Mouse (Mus musculus) CD8-positive naive resting alpha-beta T cell, adult 2 months (primary cell): Measurements from ENCODE around the gene Lin7b.
A peak's percentile ranks its signal among the peaks of the same experiment; 100 is the strongest.
"Not testable (repeated sequence)": the region's sequence is repeated elsewhere in the genome, so short reads cannot be mapped to it uniquely, and the experiment has no call there.

ENCODE experiments used
- DNase-seq, 2 experiments: peaks; one replicate each; pipeline ENCODE4 v3.0.0; 2022; ENCODE audit warnings: low read depth in 2 of 2, low spot score in 2 of 2

Lin7b gene

GRCm38 (mm10) chr7:45370475-45371311 lies at the start of gene Lin7b:
TSS of gene Lin7b (minus strand) at chr7:45370583.
- DNase-seq, result peak; percentile 65 to 79

DNA sequence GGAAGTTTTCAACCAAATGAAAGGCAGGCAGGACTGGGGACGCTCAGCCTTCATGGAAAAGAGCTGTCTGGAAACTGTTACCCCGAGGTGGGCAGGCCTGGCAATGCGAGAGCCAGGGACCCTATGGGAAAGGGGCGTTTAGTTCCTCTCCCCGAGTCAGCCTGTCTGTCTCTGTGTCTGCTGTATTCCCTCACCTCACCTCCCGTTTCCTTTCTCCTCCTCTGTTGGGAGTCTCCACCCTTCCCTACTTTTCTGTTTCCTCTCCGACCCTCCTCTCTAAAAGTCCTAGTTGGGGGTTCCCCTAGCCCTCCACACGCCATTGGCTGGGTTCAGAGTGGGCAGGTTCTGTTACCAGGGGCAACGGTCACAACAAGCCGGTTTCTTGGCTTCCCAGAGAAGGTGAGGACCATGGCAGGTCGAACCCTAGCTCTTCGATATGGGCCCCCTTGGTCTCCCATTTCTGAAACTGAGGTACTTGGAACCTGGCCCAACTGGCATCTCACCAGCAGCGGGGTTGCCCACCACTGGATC lies 47.6 kb upstream of the Lin7b start:
- DNase-seq, result no peak

GRCm38 (mm10) chr7:45415636-45416035 lies 45.3 kb upstream of the Lin7b start:
- no peak for DNase-seq

DNA sequence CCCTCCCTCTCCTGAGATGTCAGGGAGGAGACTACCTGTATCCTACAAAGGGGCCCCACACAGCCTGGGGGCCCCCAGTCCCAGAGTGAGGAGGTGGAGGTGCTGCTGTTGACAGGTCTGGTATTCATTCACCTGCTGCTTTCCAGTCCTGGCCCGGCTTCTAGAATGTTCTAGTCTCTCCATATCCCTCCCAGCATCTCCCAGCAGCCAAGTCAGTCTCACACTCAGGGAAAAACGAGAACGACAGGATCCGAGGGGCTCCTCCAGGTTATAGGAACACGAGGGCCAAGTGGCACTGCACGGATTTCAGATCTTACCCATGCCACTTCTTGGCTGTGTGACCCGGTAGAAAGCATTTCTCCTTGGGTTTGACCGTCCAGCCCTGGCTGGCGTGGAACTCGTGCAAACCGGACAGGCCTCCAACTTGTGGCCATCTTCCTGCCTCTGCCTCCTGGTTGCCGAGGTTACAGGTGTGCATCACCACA lies 44.4 kb upstream of the Lin7b start:
- no peak for DNase-seq

- DNase-seq, result no peak
These were observed 43.7 kb upstream of the Lin7b start for GRCm38 (mm10) chr7:45413864-45414739.

DNA sequence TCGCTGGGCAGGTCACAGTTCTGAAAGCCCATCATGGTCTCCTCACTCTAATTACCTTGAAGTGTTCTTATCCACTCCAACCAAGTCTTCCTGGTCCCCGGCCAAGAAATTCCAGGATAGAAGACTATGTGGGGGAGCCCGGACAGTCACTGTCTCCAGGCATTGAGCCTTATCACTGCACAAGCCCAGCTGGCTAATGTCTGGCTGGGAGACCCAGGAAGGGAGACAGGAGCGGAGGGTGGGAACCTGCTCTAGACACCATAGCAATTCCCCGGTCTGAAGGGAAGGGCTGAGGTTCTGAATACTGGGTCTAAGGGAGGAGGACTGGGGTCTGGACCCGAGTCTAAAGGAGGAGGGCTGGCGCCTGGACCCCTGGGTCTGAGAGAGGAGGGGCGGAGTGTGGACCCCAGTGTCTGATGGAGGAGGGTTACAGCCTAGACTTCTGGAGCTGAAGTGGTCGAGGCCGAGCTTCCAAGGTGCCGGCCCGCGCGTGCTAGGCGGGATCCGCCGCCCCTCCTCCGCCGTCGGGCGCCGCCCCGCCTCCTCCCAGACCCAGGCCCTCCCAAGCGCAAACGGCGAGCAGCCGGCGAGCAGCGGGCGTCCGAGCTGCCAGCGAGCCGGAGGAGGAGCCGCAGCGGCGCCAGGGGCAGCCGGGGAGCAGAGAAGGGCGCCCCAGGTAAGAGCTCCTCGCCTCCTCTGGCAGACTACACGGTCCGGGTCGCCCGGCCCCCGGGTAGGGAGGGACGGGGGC lies 42.9 kb upstream of the Lin7b start, which contains the start of gene Ntf5:
Gene Ntf5 (plus strand): TSS at position 583 of the 751 bp plus-strand sequence.
- no peak for DNase-seq

DNA sequence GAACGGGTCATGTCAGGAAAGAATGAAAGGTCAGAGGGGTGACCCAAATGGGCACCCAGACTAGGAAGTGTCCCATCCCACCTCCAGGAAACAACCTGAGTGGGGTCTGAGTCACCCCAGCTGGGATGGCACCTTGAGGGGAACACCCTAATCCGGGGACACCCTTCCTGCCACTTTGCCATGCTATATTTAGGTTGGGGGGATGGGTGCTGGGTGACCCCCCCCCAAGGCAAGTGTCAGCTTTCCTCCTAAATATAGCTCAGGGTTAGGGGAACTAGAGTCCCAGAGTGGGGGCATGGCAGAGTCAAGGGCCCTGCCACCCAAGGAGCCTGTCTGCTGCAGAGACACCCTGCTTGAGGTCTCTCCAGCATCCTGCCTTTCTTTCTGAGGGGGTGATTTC lies 42.0 kb upstream of the Lin7b start:
- DNase-seq, result no peak

- DNase-seq, result no peak
These were observed 39.2 kb upstream of the Lin7b start for GRCm38 (mm10) chr7:45409497-45410163.

DNA sequence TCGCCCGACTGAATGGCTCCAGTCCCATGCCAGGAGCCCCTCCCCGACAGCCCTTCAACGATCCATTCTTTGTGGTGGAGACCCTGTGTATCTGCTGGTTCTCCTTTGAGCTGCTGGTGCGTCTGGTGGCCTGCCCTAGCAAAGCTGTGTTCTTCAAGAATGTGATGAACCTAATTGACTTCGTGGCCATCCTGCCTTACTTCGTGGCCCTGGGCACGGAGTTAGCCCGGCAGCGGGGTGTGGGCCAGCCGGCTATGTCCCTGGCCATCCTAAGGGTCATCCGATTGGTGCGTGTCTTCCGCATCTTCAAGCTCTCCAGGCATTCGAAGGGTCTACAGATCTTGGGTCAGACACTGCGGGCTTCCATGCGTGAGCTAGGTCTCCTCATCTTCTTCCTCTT lies 38.6 kb upstream of the Lin7b start:
- DNase-seq, result no peak

DNA sequence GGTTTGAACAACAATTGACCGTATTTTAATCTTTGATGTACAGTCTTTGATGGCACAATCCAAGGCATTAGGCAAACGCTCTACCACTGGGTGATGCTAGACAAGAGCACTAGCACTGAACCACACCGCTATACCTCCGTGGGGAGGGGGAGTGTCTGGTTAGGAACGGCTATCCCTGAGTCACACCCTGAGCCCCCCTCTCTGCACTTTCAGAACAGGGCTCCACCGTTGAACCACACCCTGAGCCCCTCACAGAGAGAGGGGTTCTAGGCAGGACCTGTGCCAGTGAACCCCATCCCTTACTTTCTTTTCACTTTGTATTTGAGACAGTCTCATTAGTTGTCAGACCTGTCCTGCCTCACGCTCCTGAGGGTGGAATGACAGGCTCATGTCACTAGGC lies 38.0 kb upstream of the Lin7b start:
- no peak for DNase-seq

GRCm38 (mm10) chr7:45407836-45408235 lies 37.5 kb upstream of the Lin7b start:
- DNase-seq, result no peak

- no peak for DNase-seq
These were observed 36.1 kb upstream of the Lin7b start for GRCm38 (mm10) chr7:45406157-45407156.

GRCm38 (mm10) chr7:45405091-45406075 lies 35.0 kb upstream of the Lin7b start, which contains the start of gene Kcna7:
TSS of gene Kcna7 (plus strand) at chr7:45405653.
- DNase-seq, result peak; percentile 65 to 66

GRCm38 (mm10) chr7:45403532-45404261 lies 33.3 kb upstream of the Lin7b start:
- DNase-seq, result peak; percentile 31 to 62

- no peak for DNase-seq
These were observed 31.2 kb upstream of the Lin7b start for GRCm38 (mm10) chr7:45401521-45402085.

- DNase-seq, result no peak
These were observed 26.4 kb upstream of the Lin7b start for GRCm38 (mm10) chr7:45396787-45397186.

GRCm38 (mm10) chr7:45396337-45396775 lies 26.0 kb upstream of the Lin7b start:
- DNase-seq, result not testable (repeated sequence)
